Mouse (Mus musculus) small intestine, adult 2 months (tissue): ENCODE data around the gene Fig4.

Source experiments
- CTCF ChIP-seq: fragments of 200-500 bp; IDR thresholded peaks from 2 replicates; pipeline ENCODE4 v1.5.1; 2012; ENCODE audit warnings: low read depth, mild to moderate bottlenecking, control low read depth, inconsistent platforms, low read length, moderate library complexity, mixed read lengths; ENCODE audit not compliant: insufficient replicate concordance, insufficient read length; ENCODE audit errors: extremely low read depth
- POLR2A ChIP-seq: fragments of 200-500 bp; IDR thresholded peaks from 2 replicates; pipeline ENCODE4 v1.6.1; 2012; ENCODE audit warnings: low read depth, mild to moderate bottlenecking, control low read depth, inconsistent platforms, low read length, moderate library complexity

GRCm38 (mm10) chr10:41208860-41209377 is 94.1 kb downstream of the Fig4 start:
- TF ChIP-seq CTCF (no peak), POLR2A (no peak)
